Mouse (Mus musculus) forebrain, embryonic 14.5 days (tissue): Measurements from ENCODE around the gene Samd14. TPM values are rescaled to one million over a fixed set of nuclear protein-coding genes. Genes with fewer than 3 reads are reported as not detected.

Experiments
- ATAC-seq: fragments of 200-750 bp; cut with Nextera tagmentation; 2 replicates; pipeline ENCODE4 v1.8.0; 2017; ENCODE audit warnings: mild to moderate bottlenecking, moderate library complexity
- DNase-seq: peaks from one replicate; pipeline ENCODE4 v3.0.0-alpha.2; 2015; ENCODE audit warnings: low spot score
- H3K27ac ChIP-seq: fragments of 300-500 bp; sonication (generic); 2 replicates; pipeline ENCODE4 v1.5.1; 2014; ENCODE audit warnings: low read depth, mild to moderate bottlenecking, control low read depth, low read length, moderate library complexity
- H3K27me3 ChIP-seq: fragments of 300-500 bp; sonication (generic); replicated peaks from 2 replicates; pipeline ENCODE4 v1.6.1; 2014; ENCODE audit warnings: low read length, control low read depth, mixed read lengths; ENCODE audit not compliant: control insufficient read depth, insufficient read depth
- H3K36me3 ChIP-seq: fragments of 300-500 bp; sonication (generic); 2 replicates; pipeline ENCODE4 v1.6.1; 2014; ENCODE audit warnings: low read length, control low read depth; ENCODE audit not compliant: control insufficient read depth, insufficient read depth
- H3K4me1 ChIP-seq: fragments of 300-500 bp; sonication (generic); 2 replicates; pipeline ENCODE4 v1.6.1; 2014; ENCODE audit warnings: antibody characterized with exemption, low read length, control low read depth; ENCODE audit not compliant: control insufficient read depth, insufficient read depth
- H3K4me2 ChIP-seq: fragments of 300-500 bp; sonication (generic); 2 replicates; pipeline ENCODE4 v1.6.1; 2014; ENCODE audit warnings: mild to moderate bottlenecking, control low read depth, low read length
- H3K4me3 ChIP-seq: fragments of 300-500 bp; sonication (generic); 2 replicates; pipeline ENCODE4 v1.5.1; 2014; ENCODE audit warnings: low read depth, low read length, control low read depth
- H3K9ac ChIP-seq: fragments of 300-500 bp; sonication (generic); 2 replicates; pipeline ENCODE4 v1.6.1; 2014; ENCODE audit warnings: mild to moderate bottlenecking, low read length, control low read depth, moderate library complexity
- H3K9me3 ChIP-seq: fragments of 300-500 bp; sonication (generic); replicated peaks from 2 replicates; pipeline ENCODE4 v1.6.1; 2016; ENCODE audit warnings: low read length, control low read depth, mixed read lengths; ENCODE audit not compliant: control insufficient read depth
- WGBS: fragments of 180-500 bp; shearing (Covaris S2); extraction: QIAGEN DNeasy Blood & Tissue Kit; methylation state at CpG from one replicate; pipeline ENCODE4 v1.1.7; 2014; 5-methylcytosine and 5-hydroxymethylcytosine counted together
- polyA plus RNA-seq: library from polyadenylated mRNA; unstranded; fragments of >200 nt; fragmentation: Nextera tagmentation; extraction: Ambion mirVana; gene quantifications from 2 replicates; pipeline ENCODE4 v1.2.1, GENCODE M21; 2014

Samd14 gene
- polyA plus RNA-seq, 1 experiment from 2014 or later: 81.7 TPM

DNA sequence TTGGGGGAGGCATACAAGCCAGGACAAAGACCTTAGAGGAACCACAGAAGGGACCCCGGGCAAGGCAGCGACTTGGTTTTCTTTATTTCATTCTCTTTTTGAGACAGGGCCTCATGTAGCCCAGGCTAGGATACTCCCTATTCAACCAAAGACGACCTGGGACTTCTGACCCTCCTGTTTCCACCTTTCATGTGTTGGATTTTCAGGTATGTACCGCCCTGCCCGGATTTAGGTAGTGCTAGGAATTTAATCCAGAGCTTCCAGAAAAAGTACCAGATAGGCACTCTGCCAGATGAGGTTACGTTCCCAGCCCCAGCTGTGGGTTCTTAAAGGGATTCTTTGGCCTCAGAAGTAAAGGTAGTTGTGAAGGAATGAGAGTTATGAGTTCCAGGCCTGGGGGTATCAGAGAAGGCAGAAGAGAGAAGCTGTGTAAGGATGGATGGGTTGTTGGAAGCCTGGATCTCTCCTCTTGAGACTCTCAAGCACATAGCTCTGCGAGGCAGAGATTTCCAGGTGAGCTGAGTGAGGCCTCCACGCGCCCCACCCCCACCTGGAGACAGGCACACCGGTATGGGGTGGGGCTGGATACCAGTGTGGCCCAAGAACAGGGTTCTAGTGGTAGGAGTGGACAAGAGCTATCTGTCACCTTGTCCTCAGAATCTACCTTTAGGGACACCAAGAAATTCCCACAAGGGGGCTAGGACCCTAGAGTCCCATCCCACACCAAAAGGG lies 59.7 kb downstream of the Samd14 start:
- Histone ChIP-seq H3K4me2 (no peak overlapping the region), H3K36me3 (no peaks in the 10 kb centered on the region), H3K27ac (no peak overlapping the region), H3K9me3 (no peaks in the 10 kb centered on the region), H3K27me3 (no peaks in the 10 kb centered on the region), H3K9ac (no peak overlapping the region), H3K4me3 (no peak overlapping the region), H3K4me1 (no peaks in the 10 kb centered on the region)
- 88% methylated on average over 10 of the region's 10 CpGs for WGBS
- DNase-seq (no peak), ATAC-seq (no peak)

DNA sequence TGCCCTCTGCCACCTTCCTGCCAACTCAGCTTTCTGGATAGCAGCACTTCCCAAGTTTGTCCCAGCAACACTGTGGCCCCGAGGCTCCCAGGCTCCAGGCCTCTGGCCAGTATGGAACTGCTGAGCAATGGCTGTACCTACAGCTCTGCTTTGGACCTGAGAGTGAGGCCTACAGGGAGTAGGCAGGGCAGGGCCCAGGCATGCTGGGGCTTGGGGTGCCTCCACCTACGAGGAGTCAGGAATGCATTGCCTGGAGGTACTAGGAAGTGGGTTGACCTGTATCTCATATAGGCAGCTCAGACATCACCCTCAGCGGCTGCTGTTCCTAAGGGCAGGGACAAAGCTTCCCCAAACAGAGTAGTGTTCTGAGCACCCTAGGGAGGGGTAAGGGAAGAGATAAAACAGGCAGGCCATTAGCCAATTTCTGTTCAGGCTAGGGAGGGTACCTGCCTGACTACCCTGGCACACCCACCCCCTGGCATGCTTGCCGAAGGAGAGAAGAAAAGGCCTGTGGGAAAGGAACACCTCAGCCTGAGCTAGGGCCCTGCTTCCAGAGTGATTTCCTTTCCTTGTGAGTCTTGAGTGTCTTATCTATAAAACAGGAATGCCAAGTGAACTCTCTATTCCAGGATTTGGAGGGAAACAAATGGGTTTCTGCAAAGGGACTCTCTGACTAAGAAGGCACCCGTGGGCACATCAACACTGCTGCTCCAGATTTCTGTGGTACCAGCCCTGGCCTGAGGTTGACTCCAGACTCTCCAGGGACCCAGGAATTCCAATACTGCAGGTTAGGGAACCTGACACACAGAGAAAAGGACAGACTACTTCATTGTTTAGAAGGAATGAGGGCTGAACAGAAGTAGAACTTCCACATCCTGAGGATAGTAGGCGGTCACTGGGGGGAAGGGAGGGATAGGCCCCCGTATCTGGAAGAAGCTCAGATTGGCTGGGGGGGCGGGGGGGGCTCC lies 60.7 kb downstream of the Samd14 start:
- Histone ChIP-seq H3K9ac (no peak overlapping the region), H3K9me3 (no peaks in the 10 kb centered on the region), H3K4me1 (0 out of 2 replicates have a peak, but pooled peaks cover under 1% of the 10 kb centered on the region), H3K36me3 (no peaks in the 10 kb centered on the region), H3K27me3 (0 out of 2 replicates have a peak, but pooled peaks cover 3% of the 10 kb centered on the region), H3K4me2 (no peak overlapping the region), H3K27ac (no peak overlapping the region), H3K4me3 (no peak overlapping the region)
- no peak for DNase-seq
- WGBS: 72% methylated on average over 8 of the region's 8 CpGs
- no peak for ATAC-seq

GRCm38 (mm10) chr11:95071266-95071665 lies 61.6 kb downstream of the Samd14 start:
- 0 out of 2 replicates have a peak, but pooled peaks cover 3% of the 10 kb centered on the region for H3K4me1 ChIP-seq
- no peak overlapping the region for H3K4me2 ChIP-seq
- H3K27me3 ChIP-seq: peaks cover 3% of the 10 kb centered on the region; the same call in 1 of the 2 replicates
- no peaks in the 10 kb centered on the region for H3K36me3 ChIP-seq
- H3K9me3 ChIP-seq: no peaks in the 10 kb centered on the region
- H3K4me3 ChIP-seq: no peak overlapping the region
- no peak for ATAC-seq
- no peak overlapping the region for H3K9ac ChIP-seq
- no peak overlapping the region for H3K27ac ChIP-seq
- 33% methylated on average over 7 of the region's 7 CpGs for WGBS
- peak; percentile 34 for DNase-seq

DNA sequence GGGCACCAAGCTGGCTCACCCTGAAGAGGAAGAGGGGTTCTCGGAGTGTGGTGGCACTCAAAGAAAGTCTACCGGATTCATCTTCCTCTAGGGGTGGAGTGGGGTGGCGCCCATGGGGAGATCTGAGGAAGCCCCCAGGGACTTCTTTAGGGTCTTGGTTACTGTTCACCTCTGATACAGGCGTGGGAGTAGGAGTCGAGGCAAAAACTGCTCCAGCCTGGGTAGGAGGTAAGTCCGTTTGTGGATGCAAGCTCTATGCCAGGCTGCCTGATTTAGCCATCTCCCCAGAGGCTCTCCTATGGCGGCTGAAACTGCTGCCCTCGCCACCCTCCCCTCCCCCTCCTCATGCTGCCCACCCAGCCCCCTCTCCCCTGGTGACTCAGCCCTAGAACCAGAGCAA lies 62.5 kb downstream of the Samd14 start:
- Histone ChIP-seq H3K36me3 (no peaks in the 10 kb centered on the region), H3K4me1 (0 out of 2 replicates have a peak, but pooled peaks cover 3% of the 10 kb centered on the region), H3K9ac (no peak overlapping the region), H3K27me3 (peaks cover 6% of the 10 kb centered on the region; the same call in 1 of the 2 replicates), H3K4me2 (no peak overlapping the region), H3K27ac (no peak overlapping the region), H3K4me3 (no peak overlapping the region), H3K9me3 (no peaks in the 10 kb centered on the region)
- WGBS: 74% methylated on average over 8 of the region's 8 CpGs
- ATAC-seq (no peak), DNase-seq (no peak)

DNA sequence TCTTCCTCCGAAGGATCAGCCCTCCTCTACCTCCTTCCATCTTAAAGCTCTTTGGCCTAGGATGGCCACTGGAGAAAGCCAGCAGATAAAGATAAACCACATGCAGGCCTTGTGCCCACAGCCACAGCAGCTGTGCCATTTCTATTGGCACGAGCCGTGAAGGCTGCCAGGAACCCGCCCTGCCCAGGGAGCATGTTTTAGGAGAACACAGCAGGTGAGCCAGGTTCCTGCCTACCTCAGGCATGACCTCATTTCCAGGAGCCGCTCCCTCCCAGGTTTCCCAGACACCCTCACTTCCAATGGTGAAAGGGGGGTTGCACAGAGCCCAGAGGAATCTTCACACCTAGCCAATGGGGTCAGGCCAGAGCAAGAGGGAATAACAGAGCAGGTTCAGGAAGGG lies 63.1 kb downstream of the Samd14 start:
- H3K4me1 ChIP-seq: 0 out of 2 replicates have a peak, but pooled peaks cover 3% of the 10 kb centered on the region
- H3K9me3 ChIP-seq: no peaks in the 10 kb centered on the region
- H3K27me3 ChIP-seq: peaks cover 11% of the 10 kb centered on the region; the same call in 1 of the 2 replicates
- 64% methylated on average over 5 of the region's 5 CpGs for WGBS
- H3K4me2 ChIP-seq: no peak overlapping the region
- no peaks in the 10 kb centered on the region for H3K36me3 ChIP-seq
- H3K4me3 ChIP-seq: no peak overlapping the region
- ATAC-seq: no peak
- no peak for DNase-seq
- no peak overlapping the region for H3K9ac ChIP-seq
- no peak overlapping the region for H3K27ac ChIP-seq

DNA sequence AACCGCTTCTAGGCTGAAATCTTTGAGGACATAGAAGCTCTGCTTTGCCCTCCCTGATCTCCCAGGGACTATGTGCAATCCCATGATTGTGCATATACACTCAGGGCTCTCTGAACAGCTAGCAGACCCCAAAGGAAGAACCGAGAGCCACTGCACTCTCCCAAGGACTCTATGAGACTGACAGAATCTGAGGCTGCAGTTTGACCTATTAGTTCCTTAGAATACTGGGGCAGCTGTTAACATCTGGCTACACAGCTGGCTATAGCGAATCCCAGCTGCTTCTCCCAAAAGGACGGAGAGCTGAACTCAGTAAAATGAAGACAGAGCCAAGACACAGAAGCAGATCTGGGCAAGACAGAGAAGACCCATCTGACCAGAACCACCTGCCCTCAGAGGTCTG lies 64.2 kb downstream of the Samd14 start:
- no peak overlapping the region for H3K4me2 ChIP-seq
- H3K27ac ChIP-seq: no peak overlapping the region
- H3K36me3 ChIP-seq: no peaks in the 10 kb centered on the region
- 0 out of 2 replicates have a peak, but pooled peaks cover 3% of the 10 kb centered on the region for H3K4me1 ChIP-seq
- no peak overlapping the region for H3K4me3 ChIP-seq
- H3K9me3 ChIP-seq: no peaks in the 10 kb centered on the region
- WGBS: 81% methylated on average over 4 of the region's 4 CpGs
- DNase-seq (no peak), ATAC-seq (no peak)
- H3K27me3 ChIP-seq: peaks cover 13% of the 10 kb centered on the region; the same call in 1 of the 2 replicates
- H3K9ac ChIP-seq: no peak overlapping the region

GRCm38 (mm10) chr11:95074694-95075093 lies 65.0 kb downstream of the Samd14 start:
- no peak for ATAC-seq
- H3K9ac ChIP-seq: no peak overlapping the region
- no peak overlapping the region for H3K4me3 ChIP-seq
- no peaks in the 10 kb centered on the region for H3K9me3 ChIP-seq
- no peaks in the 10 kb centered on the region for H3K36me3 ChIP-seq
- WGBS: 80% methylated on average over 4 of the region's 4 CpGs
- peaks cover 13% of the 10 kb centered on the region; the same call in 1 of the 2 replicates for H3K27me3 ChIP-seq
- 0 out of 2 replicates have a peak, but pooled peaks cover 3% of the 10 kb centered on the region for H3K4me1 ChIP-seq
- DNase-seq: no peak
- no peak overlapping the region for H3K27ac ChIP-seq
- peak overlapping the region; percentile 89; the same call in 1 of the 2 replicates for H3K4me2 ChIP-seq

- Histone ChIP-seq H3K9ac (peak overlapping the region; percentile 68; the same call in 1 of the 2 replicates), H3K36me3 (no peaks in the 10 kb centered on the region), H3K4me1 (0 out of 2 replicates have a peak, but pooled peaks cover 3% of the 10 kb centered on the region), H3K27me3 (peaks cover 13% of the 10 kb centered on the region; the same call in 1 of the 2 replicates), H3K4me2 (peak overlapping the region; percentile 89), H3K4me3 (peak overlapping the region; percentile 56), H3K27ac (no peak overlapping the region), H3K9me3 (no peaks in the 10 kb centered on the region)
- ATAC-seq (no peak), DNase-seq (peak; percentile 10)
- WGBS: 6% methylated on average over 18 of the region's 19 CpGs
Measured at GRCm38 (mm10) chr11:95075197-95076040, 65.7 kb downstream of the Samd14 start.
